ENCODE assay signal across 13 mouse cellular contexts in genomic region chr16:14445197-14445596, GRCm38 (mm10).
DNase-seq lines count a peak whose midpoint lies in the region; ATAC-seq lines count a peak whose summit lies in the region.
"Had no signal": no experiment of that assay in that cellular context is flagged by ENCODE, and none has a peak within 500 bp of the region (broad histone marks: within the 10 kb centered on the region; RNA-seq: fewer than 3 reads in every experiment).

No protein-coding gene starts in this region.

- 0 out of 2 replicates have a peak, but pooled peaks have one; percentile 31 for ATAC-seq in frontal cortex, adult (ENCODE audit: low TSS enrichment)
- ATAC-seq: forebrain, embryonic 16.5 days; hindbrain, postnatal 0 days had no signal

- no peak for DNase-seq in frontal cortex, postnatal 25 days (ENCODE audit: low spot score in 2 of 2)
- DNase-seq in testis, postnatal 10 days (ENCODE audit: low spot score), result peak; percentile 40
- DNase-seq in testis, postnatal 14 days (ENCODE audit: low spot score), result no peak
- peak; percentile 46 for DNase-seq in heart, adult 8-10 months (ENCODE audit: low spot score)
- DNase-seq in skeletal muscle tissue, adult 2 months (ENCODE audit: low read depth, low spot score), result peak; percentile 68
- no peak for DNase-seq in layer of hippocampus, adult 9-11 months
- no peak for DNase-seq in ovary, postnatal 36 days (ENCODE audit: low spot score)
- DNase-seq: lung, postnatal 36 days; right cerebral cortex, postnatal 4 days; thymus, postnatal 14 days had no signal

Comparison
In these comparisons a context has a peak if more than half of its experiments do, and no peak if none do; other contexts are left out.
1. DNase-seq: peak in testis, postnatal 10 days (single experiment), heart, adult 8-10 months (single experiment) and skeletal muscle tissue, adult 2 months (single experiment); none in frontal cortex, postnatal 25 days (0 of 2), testis, postnatal 14 days (single experiment), layer of hippocampus, adult 9-11 months (single experiment) and ovary, postnatal 36 days (single experiment).